Mouse (Mus musculus) fibroblast of lung, adult 2 months (primary cell): Measurements from ENCODE around the gene Gm44973.
"Not testable (repeated sequence)": the region's sequence is repeated elsewhere in the genome, so short reads cannot be mapped to it uniquely, and the experiment has no call there.

Experiments used
- DNase-seq: peaks from one replicate; pipeline ENCODE4 v3.0.0-alpha.2; 2011; ENCODE audit warnings: low read depth

Gm44973 gene

DNA sequence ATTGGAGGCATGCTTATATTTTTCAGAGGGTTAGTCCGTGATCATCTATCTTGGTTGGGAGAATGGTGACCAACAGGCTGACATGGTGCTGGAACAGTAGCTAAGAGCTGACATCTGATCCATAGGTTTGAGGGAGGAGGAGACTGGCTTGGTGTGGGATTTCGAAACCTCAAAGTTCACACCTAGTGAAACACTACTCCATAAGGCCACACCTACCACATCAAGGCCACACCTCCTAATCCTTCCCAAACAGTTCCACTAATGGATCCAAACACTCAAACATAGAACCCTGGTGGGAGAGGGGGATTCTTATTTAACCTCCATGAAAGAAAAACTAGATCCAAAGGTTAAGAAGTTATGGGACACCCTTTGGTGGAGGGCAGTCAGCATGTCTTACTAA lies 1.6 kb downstream of the Gm44973 start:
- DNase-seq = no peak

GRCm38 (mm10) chr7:5017352-5017751 lies 2.1 kb downstream of the Gm44973 start:
- DNase-seq = no peak

- no peak for DNase-seq
These were observed 2.6 kb downstream of the Gm44973 start for GRCm38 (mm10) chr7:5017931-5018330.

- DNase-seq = not testable (repeated sequence)
These were observed 4.3 kb downstream of the Gm44973 start for GRCm38 (mm10) chr7:5019576-5019975.

DNA sequence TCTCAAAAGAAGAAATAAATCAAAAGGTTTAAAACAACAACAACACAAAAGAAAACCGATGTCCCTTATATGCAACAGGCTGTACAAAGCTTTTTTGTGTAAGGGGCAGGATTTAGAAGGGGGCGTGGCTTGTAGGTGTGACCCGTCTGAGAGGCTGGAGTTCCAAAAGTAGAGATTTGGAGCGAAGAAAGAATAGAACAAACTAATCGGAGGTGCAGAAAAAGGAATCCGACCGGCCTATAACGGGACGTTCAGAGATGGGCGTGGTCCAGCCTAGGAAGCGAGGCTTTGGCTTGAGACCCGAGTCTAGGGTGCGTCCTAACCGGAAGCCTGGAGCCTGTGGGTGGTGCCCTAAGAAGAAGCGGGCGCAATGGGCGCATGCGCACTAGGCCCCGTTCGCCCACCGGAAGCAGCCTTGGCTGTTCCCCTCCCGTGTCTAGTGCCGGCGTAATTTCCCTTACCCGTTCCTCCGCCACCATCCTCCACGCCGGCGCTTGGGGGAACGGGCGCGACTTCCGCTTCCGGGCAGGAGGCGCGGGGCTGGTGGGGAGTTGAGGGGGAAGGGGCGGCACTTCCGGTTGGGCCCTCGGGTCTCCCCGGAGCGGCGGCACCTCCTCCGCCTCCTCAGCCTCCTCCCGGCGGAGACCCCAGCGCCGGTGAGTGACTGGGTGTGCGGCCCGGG lies 4.8 kb downstream of the Gm44973 start, which contains the start of the genes Zfp865 and Ccdc106:
TSS of gene Zfp865 (plus strand) at position 377 of the 682 bp plus-strand sequence.
TSS of gene Ccdc106 (plus strand) at position 554 of the 682 bp plus-strand sequence.
- DNase-seq = peak; percentile 96

GRCm38 (mm10) chr7:5020685-5021084 lies 5.4 kb downstream of the Gm44973 start:
- DNase-seq = no peak

GRCm38 (mm10) chr7:5021197-5021596 lies 5.9 kb downstream of the Gm44973 start:
- no peak for DNase-seq

DNA sequence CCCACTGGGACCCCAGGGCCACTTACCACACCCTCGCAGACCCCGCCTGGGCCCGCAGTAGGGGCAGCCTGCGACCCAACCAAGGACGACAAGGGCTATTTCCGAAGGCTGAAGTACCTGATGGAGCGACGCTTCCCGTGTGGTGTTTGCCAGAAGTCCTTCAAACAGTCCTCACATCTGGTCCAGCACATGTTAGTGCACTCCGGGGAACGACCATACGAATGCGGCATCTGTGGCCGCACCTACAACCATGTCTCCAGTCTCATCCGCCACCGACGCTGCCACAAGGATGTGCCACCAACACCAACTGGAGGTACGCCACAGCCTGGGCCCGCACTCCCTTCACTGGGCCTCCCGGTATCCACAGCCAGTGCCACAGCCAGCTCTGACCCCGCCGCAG lies 14.2 kb downstream of the Gm44973 start:
- no peak for DNase-seq

DNA sequence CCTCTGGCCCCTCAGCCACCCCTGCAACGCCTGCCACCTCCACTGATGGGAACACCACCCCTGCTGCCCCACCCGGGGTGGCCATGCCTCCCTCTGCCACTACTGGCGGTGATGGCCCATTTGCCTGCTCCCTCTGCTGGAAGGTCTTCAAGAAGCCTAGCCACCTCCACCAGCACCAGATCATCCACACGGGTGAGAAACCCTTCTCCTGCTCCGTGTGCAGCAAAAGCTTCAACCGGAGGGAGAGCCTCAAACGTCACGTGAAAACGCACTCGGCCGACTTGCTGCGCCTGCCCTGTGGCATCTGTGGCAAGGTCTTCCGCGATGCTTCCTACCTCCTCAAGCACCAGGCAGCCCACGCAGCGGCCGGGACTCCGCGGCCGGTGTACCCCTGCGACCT lies 14.7 kb downstream of the Gm44973 start:
- no peak for DNase-seq

DNA sequence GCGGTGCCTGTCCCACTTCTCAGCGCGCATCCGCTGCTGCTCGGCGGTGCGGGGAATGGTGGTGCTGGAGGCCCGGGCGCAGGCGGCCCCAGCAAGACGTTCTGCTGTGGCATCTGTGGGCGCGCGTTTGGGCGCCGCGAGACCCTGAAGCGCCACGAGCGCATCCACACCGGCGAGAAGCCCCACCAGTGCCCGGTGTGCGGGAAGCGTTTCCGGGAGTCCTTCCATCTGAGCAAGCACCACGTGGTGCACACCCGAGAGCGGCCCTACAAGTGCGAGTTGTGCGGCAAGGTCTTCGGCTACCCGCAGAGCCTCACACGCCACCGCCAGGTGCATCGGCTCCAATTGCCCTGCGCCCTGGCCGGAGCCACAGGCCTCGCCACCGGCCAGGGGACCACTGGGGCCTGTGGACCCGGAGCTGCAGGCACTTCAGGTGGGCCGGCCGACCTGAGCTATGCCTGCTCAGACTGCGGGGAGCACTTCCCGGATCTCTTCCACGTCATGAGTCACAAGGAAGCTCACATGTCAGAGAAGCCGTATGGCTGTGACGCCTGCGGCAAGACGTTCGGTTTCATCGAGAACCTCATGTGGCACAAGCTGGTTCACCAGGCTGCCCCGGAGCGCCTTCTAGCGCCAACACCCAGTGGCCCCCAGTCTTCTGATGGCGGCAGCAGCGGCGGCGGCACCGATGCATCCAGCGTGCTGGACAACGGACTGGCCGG lies 15.4 kb downstream of the Gm44973 start:
- DNase-seq = no peak

DNA sequence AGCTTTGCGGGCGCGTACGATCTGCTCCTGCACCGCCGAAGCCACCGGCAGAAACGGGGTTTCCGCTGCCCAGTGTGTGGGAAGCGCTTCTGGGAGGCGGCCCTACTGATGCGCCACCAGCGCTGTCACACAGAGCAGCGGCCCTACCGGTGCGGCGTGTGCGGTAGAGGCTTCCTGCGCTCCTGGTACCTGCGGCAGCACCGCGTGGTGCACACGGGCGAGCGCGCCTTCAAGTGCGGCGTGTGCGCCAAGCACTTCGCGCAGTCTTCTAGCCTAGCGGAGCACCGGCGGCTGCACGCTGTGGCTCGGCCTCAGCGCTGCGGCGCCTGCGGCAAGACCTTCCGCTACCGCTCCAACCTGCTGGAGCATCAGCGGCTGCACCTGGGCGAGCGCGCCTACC lies 16.2 kb downstream of the Gm44973 start:
- DNase-seq = no peak

GRCm38 (mm10) chr7:5033818-5034217 lies 18.5 kb downstream of the Gm44973 start, which contains the start of gene 4632433K11Rik:
TSS of gene 4632433K11Rik (plus strand) at chr7:5034118.
- DNase-seq = no peak

DNA sequence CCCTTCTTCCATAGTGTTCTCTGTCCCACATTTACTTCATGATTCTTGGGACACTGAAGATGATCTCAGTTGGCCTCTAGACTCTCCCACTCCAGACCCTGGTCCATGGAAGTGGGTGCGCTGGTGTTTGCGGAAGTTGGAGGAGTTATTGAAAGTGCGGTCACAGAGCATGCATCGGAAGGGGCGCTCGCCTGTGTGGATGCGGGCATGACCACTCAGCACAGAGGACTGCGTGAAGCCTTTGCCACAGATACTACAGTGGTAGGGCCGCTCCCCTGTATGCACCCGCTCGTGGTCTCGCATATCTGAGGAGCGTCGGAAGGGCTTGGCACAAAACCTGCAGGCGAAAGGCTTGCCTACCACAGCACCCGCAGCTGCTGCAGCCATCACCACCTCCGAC lies 20.3 kb downstream of the Gm44973 start:
- DNase-seq = no peak

- DNase-seq = no peak
These were observed 20.8 kb downstream of the Gm44973 start for GRCm38 (mm10) chr7:5036136-5036535.

GRCm38 (mm10) chr7:5037026-5037425 lies 21.7 kb downstream of the Gm44973 start:
- DNase-seq = no peak

DNA sequence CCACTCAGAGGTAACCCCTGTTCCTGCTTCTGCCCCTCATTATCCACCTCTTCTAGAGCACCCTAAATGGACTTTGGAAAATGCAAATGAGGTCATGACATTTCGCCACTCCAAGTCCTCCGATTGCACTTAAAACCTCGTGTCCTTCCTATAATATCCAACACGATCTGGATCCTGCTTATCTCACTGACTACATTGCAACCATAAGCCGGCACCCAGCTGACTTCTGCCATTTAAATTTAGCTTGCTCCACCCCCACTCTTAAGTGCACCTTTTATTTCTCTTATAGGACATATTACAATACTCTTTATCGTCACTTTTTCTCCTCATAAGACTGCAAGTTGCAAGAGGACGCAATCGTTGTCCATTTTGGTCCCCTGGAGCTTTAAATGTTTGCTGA lies 22.2 kb downstream of the Gm44973 start:
- no peak for DNase-seq

GRCm38 (mm10) chr7:5038109-5038732 lies 22.9 kb downstream of the Gm44973 start, which contains the start of gene Zfp784:
TSS of gene Zfp784 (minus strand) at chr7:5038446.
- peak; percentile 77 for DNase-seq

GRCm38 (mm10) chr7:5038940-5039339 lies 23.6 kb downstream of the Gm44973 start:
- no peak for DNase-seq

DNA sequence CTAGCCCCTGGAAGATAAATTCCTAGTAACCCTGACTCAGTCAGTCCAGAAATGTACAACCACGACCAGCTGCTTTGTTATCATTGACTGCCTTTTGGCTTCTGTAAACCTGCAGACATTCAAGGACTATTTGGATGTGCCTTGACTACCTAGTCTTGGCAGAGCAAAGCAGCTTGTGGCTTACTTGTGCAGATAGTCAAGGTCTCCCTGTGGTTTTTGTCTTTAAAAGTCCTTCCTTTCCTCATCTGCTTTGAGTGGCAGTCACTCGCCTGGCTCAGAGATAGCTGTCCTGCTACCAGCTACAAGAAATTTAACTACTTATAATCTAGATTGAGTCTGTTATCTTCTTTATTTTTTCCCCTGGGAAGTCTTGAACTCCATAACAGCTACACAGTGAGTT lies 29.7 kb downstream of the Gm44973 start:
- no peak for DNase-seq

DNA sequence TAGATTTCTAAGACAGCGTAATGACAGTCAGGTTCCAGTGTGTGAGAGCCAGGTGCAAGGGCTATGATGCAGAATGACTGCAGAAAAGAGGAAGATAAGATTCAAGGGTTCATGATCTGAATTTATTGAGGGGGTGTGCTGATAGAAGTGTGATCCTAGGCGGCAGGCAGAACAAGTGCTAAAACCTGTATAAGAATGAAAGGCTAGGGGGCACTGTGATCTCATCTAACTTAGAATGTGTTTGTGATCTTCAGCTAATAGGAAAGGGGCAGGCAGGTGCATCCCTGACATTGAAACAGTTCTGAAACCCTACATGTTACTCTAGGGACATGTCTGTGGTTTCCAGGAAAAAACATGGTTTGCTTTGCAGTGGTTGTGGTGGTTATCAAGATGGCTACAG lies 30.8 kb downstream of the Gm44973 start:
- no peak for DNase-seq

DNA sequence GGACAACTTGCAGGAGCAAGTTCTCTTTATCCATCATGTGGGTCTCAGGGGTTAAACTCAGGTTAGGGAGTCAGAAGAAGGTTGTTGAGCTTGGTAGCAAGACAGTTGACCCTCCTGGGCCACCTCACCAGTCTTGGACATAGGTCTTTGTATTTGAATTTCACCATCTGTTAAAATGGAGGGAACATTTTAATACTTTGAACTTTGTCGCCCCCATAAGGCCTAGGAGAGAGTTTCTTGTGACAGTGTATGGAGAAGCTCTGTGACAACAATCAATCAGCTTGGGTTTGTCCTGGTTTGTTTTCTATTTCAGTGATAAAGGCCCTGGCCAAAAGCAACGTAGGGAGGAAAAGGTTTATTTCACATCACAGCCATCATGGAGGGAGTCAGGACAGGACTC lies 32.0 kb downstream of the Gm44973 start:
- no peak for DNase-seq

DNA sequence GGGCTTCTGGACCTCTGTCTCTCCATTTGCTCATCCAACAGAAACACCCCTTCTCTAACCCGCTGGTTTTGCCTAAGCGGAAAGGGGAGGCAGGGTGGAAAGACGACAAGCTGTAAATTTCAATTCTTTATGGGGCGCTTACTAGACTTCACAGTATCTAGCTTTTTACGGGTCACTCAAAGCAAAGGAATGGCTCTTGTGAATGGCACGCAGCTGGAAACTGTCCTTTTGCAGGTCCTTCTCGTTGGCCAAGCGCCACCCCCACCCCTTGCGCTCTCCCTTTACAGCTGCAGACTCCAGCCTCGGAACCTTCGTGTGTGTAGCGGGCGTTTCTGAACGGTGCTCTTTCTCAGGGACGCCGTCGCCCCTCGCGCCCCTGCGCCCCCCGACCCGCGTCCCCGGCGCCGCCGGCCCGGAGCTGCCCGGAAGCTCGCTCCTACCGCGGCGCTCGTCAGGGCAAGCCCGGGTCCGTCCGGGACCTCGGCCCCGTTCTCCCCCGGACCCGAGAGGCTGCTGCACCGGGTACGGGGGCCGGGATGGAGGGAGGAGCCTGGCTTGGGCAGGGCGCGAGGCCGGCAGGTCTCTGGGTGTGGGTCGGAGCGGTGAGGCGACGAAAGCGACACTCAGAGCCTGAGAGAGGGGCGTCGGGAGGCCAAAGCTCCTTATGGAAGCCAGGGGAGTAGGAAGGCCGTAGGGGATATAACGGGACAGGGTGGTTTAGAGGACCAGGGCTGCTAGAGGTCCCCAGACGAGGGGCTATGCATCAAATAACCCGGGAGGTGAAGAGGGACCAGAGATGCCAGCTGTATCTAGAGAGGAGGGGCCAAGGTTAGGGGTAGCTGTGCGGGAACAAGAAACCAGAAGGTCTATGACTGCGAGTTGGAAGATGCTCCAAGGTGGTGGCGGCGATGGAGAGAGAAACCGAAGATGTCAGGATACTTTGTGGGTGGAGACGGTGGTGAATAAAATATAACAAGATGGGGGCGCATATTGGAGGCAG lies 36.2 kb downstream of the Gm44973 start, which contains the start of gene Zfp580:
TSS of gene Zfp580 (plus strand) at position 346 of the 1,000 bp plus-strand sequence.
- DNase-seq = no peak
